Mouse (Mus musculus): ENCODE data around the gene Vwa2. TPM values are rescaled to one million over a fixed set of nuclear protein-coding genes. Genes with fewer than 3 reads are reported as not detected.

The Vwa2 gene
- polyA plus RNA-seq (2012; rRNA removed; ENCODE audit: low replicate concordance) = 25.6 TPM in 1 of 2 replicates, not detected in the other

GRCm38 (mm10) chr19:56873816-56874600 lies at the start of gene Vwa2:
Gene Vwa2 (plus strand): TSS chr19:56874249.

GRCm38 (mm10) chr19:56826047-56826631 lies 47.9 kb upstream of the Vwa2 start, which contains the start of gene Tdrd1:
Gene Tdrd1 (plus strand): TSS chr19:56826209.

Other genes with a start within 250 kb of the Vwa2 start
- gene Adrb1, start 152.1 kb upstream of the Vwa2 start, polyA plus RNA-seq (2012; rRNA removed; ENCODE audit: low replicate concordance) = 3.2 and 5.4 TPM in 2 replicates
- gene Ccdc186, start 52.1 kb upstream of the Vwa2 start, polyA plus RNA-seq (2012; rRNA removed; ENCODE audit: low replicate concordance) = 4.0 and 7.2 TPM in 2 replicates
- gene Tdrd1, start 48.0 kb upstream of the Vwa2 start, polyA plus RNA-seq (2012; rRNA removed; ENCODE audit: low replicate concordance) = 0.17 TPM in 1 of 2 replicates, not detected in the other
- 7.7 and 17.9 TPM in 2 replicates for gene Afap1l2, start 134.0 kb downstream of the Vwa2 start, polyA plus RNA-seq (2012; rRNA removed; ENCODE audit: low replicate concordance)